Comparison of ENCODE assay signal across 12 mouse cellular contexts in the genomic region with DNA sequence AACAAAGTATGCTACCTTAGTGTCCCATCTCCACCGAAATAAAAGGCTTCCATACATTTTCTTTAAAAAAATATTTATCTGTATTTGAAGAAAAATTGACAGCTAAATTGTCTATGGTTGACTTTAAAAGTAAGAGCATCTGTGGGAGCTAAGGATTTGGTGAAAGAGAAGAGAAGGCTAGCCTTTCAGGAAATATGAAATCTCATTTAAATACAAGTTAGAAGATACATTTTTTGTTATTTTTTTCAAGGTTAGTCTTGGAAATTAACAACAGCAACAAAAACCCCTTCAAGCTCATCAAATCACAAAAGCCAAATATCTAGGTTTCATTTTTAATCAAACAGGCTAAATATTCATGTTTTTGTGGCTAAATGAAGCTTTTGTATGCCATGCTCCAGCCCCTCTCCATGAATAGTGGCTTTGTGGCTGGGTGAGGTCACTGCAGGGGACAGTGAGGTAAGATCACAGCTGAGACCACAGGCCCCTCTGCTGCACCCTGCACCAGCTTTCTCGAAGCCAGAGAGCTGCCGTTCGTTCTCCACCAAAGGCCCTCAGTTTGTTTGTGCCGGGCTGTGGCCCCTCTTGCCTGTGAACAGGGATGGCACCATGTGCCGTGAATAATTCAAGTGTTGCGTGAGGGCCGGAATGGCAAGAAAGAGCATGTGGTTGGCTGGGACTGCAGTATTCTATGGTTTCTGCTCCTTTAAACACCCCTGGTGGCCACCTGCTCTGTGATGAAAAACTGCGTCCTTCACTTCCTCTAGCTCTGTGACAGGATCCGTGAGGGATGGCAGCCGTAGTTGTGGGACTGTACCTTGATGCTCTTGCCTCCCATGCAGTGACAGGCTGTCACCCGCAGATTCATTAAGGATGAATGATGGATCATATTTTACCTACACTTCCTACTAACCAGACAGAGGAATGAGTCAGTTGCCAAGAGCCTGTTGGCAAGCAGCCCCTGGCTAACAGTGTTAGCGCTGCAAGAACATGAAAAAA.
DNase-seq lines count a peak whose midpoint lies in the region; ATAC-seq lines count a peak whose summit lies in the region.
"Had no signal": no experiment of that assay in that cellular context is flagged by ENCODE, and none has a peak within 500 bp of the region (broad histone marks: within the 10 kb centered on the region; RNA-seq: fewer than 3 reads in every experiment).

No protein-coding gene starts in this region.

- H3K4me2 ChIP-seq in hindbrain, embryonic 13.5 days = no peak overlapping the region
- no peak overlapping the region for H3K4me2 ChIP-seq in hindbrain, embryonic 11.5 days (replicated peaks; ENCODE audit: low read depth, low read length)
- no peak overlapping the region for H3K4me2 ChIP-seq in midbrain, embryonic 16.5 days (ENCODE audit: low read length)
- H3K4me2 ChIP-seq: embryonic facial prominence, embryonic 13.5 days had no signal

- WGBS in hindbrain, embryonic 13.5 days = 64% methylated on average over 13 of the region's 13 CpGs
- 76% methylated on average over 13 of the region's 13 CpGs for WGBS in hindbrain, embryonic 11.5 days
- 70% methylated on average over 13 of the region's 13 CpGs for WGBS in midbrain, embryonic 16.5 days

- peaks cover 14% of the 10 kb centered on the region for H3K4me1 ChIP-seq in hindbrain, embryonic 13.5 days (replicated peaks)
- no peaks in the 10 kb centered on the region for H3K4me1 ChIP-seq in hindbrain, embryonic 11.5 days (replicated peaks; ENCODE audit: control insufficient read depth, insufficient read depth, low read length)
- peaks cover 3% of the 10 kb centered on the region; the same call in 1 of the 2 replicates for H3K4me1 ChIP-seq in midbrain, embryonic 16.5 days (ENCODE audit: control insufficient read depth, insufficient read depth, low read length)

- no peaks in the 10 kb centered on the region for H3K9me3 ChIP-seq in hindbrain, embryonic 13.5 days
- no peaks in the 10 kb centered on the region for H3K9me3 ChIP-seq in hindbrain, embryonic 11.5 days (ENCODE audit: control insufficient read depth, low read length)
- H3K9me3 ChIP-seq in midbrain, embryonic 16.5 days (replicated peaks; ENCODE audit: control insufficient read depth, low read length, poor library complexity, severe bottlenecking) = no peaks in the 10 kb centered on the region
- H3K9me3 ChIP-seq: embryonic facial prominence, embryonic 13.5 days had no signal

- H3K9ac ChIP-seq in hindbrain, embryonic 13.5 days = no peak overlapping the region
- no peak overlapping the region for H3K9ac ChIP-seq in hindbrain, embryonic 11.5 days (ENCODE audit: low read depth, low read length)
- no peak overlapping the region for H3K9ac ChIP-seq in midbrain, embryonic 16.5 days (ENCODE audit: low read depth, low read length)
- H3K9ac ChIP-seq: embryonic facial prominence, embryonic 13.5 days had no signal

- no peak for DNase-seq in hindbrain, embryonic 11.5 days (ENCODE audit: low spot score)
- peak; percentile 35 for DNase-seq in cerebellum, adult 9-11 months
- DNase-seq in layer of hippocampus, adult 18-20 months (ENCODE audit: low spot score in 2 of 2) = peak; percentile 28 to 44
- DNase-seq in lung, adult 18-20 months = no peak
- DNase-seq: kidney, postnatal 10 days; thymus, adult 2 months had no signal

- 0 out of 2 replicates have a peak overlapping the region, but pooled peaks have one; percentile 12 for H3K27ac ChIP-seq in hindbrain, embryonic 13.5 days
- no peak overlapping the region for H3K27ac ChIP-seq in hindbrain, embryonic 11.5 days (ENCODE audit: low read depth, low read length)
- H3K27ac ChIP-seq in midbrain, embryonic 16.5 days (ENCODE audit: low read length) = no peak overlapping the region
- H3K27ac ChIP-seq: embryonic facial prominence, embryonic 13.5 days; heart, adult 2 months had no signal

- H3K36me3 ChIP-seq in hindbrain, embryonic 13.5 days = no peaks in the 10 kb centered on the region
- H3K36me3 ChIP-seq in hindbrain, embryonic 11.5 days (ENCODE audit: control insufficient read depth, insufficient read depth, low read length) = no peaks in the 10 kb centered on the region
- H3K36me3 ChIP-seq in midbrain, embryonic 16.5 days (ENCODE audit: control insufficient read depth, insufficient read depth, low read length) = no peaks in the 10 kb centered on the region
- H3K36me3 ChIP-seq: embryonic facial prominence, embryonic 13.5 days had no signal

- H3K4me3 ChIP-seq in hindbrain, embryonic 13.5 days = no peak overlapping the region
- no peak overlapping the region for H3K4me3 ChIP-seq in hindbrain, embryonic 11.5 days (ENCODE audit: low read depth, low read length)
- no peak overlapping the region for H3K4me3 ChIP-seq in midbrain, embryonic 16.5 days (ENCODE audit: low read depth, low read length)
- H3K4me3 ChIP-seq: embryonic facial prominence, embryonic 13.5 days; heart, adult 2 months had no signal

- no peaks in the 10 kb centered on the region; the same call in 1 of the 2 replicates for H3K27me3 ChIP-seq in hindbrain, embryonic 13.5 days
- H3K27me3 ChIP-seq in hindbrain, embryonic 11.5 days (ENCODE audit: control insufficient read depth, insufficient read depth, low read length) = no peaks in the 10 kb centered on the region
- H3K27me3 ChIP-seq in midbrain, embryonic 16.5 days (ENCODE audit: control insufficient read depth, insufficient read depth, low read depth, low read length) = no peaks in the 10 kb centered on the region
- H3K27me3 ChIP-seq: embryonic facial prominence, embryonic 13.5 days had no signal

- peak; percentile 66; the same call in 1 of the 2 replicates for ATAC-seq in hindbrain, embryonic 13.5 days (ENCODE audit: low FRiP score)
- no peak for ATAC-seq in hindbrain, embryonic 11.5 days (ENCODE audit: low FRiP score)
- peak; percentile 32; the same call in 1 of the 2 replicates for ATAC-seq in midbrain, embryonic 16.5 days
- no peak for ATAC-seq in megakaryocyte progenitor cell, adult 5-6 weeks (replicated peaks; ENCODE audit: poor library complexity)
- no peak for ATAC-seq in activated CD4-positive, CD25-positive, alpha-beta regulatory T cell, adult 4 months

Comparison
In these comparisons a context has a peak if more than half of its experiments do, and no peak if none do; other contexts are left out.
1. ATAC-seq: peak in hindbrain, embryonic 13.5 days (single experiment) and midbrain, embryonic 16.5 days (single experiment); none in hindbrain, embryonic 11.5 days (single experiment), megakaryocyte progenitor cell, adult 5-6 weeks (single experiment) and activated CD4-positive, CD25-positive, alpha-beta regulatory T cell, adult 4 months (single experiment).
2. DNase-seq: peak in cerebellum, adult 9-11 months (single experiment) and layer of hippocampus, adult 18-20 months (2 of 2); none in hindbrain, embryonic 11.5 days (single experiment) and lung, adult 18-20 months (0 of 2).